Mouse (Mus musculus) CD4-positive naive resting alpha-beta T cell, adult 76 days (primary cell): ENCODE results near the gene Gas2. TPM values are rescaled to one million over a fixed set of nuclear protein-coding genes. Genes with fewer than 3 reads are reported as not detected.

Experiments
- total RNA-seq: library from RNA; stranded (reverse); gene quantifications from one replicate; pipeline ENCODE4 v1.2.4, GENCODE M21; 2023

Gas2 gene
- total RNA-seq = 2.0 TPM

DNA sequence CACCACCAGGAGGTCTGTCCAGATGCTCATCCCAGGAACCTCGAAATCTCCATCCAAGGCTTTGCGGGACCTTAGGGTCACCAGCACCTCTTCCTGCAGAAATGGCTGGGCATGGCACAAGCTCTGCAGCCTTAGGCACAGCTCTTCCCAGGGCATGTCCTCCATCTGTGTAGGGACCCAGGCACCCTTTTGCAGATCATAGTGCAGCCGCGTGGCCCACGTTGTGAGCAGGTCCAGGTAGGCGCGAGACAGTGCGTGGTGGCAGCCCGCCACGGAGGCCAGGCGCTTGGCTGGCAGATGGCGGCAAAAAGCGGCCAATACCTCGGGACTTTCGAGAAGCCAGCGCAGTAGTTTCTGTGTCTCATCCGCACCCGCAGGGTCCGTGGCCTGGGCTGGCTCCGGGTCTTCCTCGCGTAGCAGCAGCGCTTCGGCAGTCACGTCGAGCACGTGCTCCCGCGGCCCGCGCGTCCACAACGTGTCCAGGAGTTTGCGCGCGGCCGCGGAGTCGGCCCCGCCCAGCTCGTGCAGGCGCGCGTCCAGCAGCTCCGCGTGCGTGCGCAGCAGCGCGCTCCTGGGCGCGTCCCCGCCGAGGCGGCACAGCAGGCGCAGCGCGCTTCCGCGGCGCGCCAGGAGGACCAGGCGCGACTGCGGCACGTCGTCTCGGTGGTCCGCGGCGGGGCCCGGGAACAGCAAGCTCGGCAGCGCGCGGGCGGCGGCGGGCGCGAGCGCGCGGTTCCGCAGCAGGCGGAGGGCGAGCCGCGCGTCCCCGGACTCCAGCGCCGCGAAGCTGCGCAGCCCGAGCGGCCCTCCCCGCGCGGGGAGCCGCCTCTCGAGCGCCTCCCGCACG lies at the start of gene Gas2:
TSS of gene Gas2 (plus strand) at position 766 of the 847 bp plus-strand sequence.

DNA sequence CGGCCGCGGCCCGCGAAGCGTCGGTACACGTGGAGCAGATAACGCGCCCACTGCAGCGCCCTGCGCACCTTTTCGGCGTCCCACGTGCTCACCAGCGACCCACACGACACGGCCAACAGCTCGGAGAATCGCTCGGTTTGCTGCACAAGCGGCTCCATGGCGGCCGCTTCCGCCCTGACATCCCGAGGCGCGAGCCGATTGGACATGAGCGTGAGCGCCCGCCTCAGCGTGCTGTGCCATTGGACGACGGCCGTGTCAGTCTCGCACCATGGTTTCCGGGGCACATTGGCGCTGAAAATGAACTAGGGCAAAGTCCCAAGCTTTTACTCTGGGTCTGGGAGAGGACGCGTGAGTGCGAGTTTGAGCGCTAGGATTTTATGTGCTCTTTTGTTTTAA lies 280 bp downstream of the Gas2 start, which contains the start of gene Fancf:
TSS of gene Fancf (minus strand) at position 171 of the 396 bp plus-strand sequence.

DNA sequence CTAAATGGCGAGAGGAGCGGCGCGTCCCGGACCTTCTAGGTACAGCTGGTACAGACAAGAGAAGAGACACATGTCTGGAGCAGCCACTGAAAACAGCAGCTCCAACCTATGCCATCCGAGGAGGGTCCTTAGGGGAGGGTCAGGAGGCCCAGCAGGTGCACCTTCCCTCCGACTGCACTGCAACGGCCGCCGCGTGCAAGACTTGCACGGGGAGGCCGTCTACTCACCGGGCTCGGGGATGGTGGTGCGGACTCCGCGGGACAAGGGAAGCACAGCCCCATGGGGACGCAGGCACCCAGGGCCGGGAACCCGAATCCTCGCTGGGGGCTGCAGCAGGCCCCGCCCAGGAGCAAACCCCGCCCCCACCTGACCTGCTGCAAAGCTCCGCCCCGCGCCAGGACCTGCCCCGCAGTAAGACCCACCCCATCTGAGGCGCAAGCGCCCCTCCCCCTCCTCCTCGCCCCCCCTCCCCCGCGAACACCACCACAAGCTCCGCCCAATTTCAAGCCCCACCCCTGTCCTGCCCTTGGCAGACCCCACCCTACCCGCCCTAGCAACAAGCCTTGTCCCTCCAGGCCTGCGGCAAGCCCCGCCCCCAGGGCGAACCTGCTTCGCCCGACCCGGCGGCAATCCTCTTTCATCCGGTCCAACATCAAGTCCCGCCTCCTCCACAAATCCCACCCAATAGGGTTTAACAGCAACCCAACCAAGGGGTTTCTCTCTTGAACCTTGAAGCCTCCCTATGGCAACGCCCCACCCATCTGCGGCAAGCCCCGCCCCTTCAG lies 143.9 kb downstream of the Gas2 start, which contains the start of gene Svip:
TSS of gene Svip (minus strand) at position 508 of the 785 bp plus-strand sequence.

DNA sequence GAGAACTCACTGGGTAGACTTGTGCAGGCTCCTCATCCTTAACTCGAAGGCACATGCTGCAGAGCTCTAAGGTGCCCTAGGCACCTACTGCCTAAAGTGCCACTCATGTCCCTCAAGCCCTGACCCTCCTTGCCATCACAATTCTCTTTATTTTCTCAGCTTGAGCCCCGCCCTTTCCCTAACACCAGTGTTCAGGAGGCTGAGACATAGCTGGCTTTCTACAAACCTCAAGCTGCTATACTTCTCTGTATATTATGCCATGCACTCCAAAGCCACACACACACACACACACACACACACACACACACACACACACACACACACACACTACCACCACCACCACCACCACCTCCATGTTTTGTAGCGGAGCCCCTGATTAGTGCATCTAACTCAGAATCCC lies 153.8 kb downstream of the Gas2 start, which contains the start of gene 1700015G11Rik:
TSS of gene 1700015G11Rik (minus strand) at position 101 of the 400 bp plus-strand sequence.

Other genes with a start within 250 kb of the Gas2 start
- not detected for gene Slc17a6, start 240.0 kb upstream of the Gas2 start, total RNA-seq
- 6.0 TPM for gene Fancf, start 252 bp downstream of the Gas2 start, total RNA-seq
- gene Svip, start 144.0 kb downstream of the Gas2 start, total RNA-seq = 0.18 TPM
- gene 1700015G11Rik, start 153.7 kb downstream of the Gas2 start, total RNA-seq = not detected